13 mouse cellular contexts compared by ENCODE assay signal in genomic region chr9:113724646-113725045, GRCm38 (mm10).
"Had no signal": no experiment of that assay in that cellular context is flagged by ENCODE, and none has a peak within 500 bp of the region (broad histone marks: within the 10 kb centered on the region; RNA-seq: fewer than 3 reads in every experiment).

No protein-coding gene starts in this region.

- H3K9me3 ChIP-seq: limb, embryonic 15.5 days; liver, embryonic 13.5 days; midbrain, embryonic 13.5 days; neural tube, embryonic 15.5 days had no signal

- DNase-seq: kidney, adult 8-10 months; kidney, postnatal 4 days; liver, embryonic 13.5 days; lung, adult 18-20 months; lung, postnatal 36 days; thymus, postnatal 36 days had no signal

- H3K27me3 ChIP-seq: limb, embryonic 15.5 days; liver, embryonic 13.5 days; midbrain, embryonic 13.5 days; neural tube, embryonic 15.5 days had no signal

- H3K4me1 ChIP-seq: limb, embryonic 15.5 days; liver, embryonic 13.5 days; midbrain, embryonic 13.5 days; neural tube, embryonic 15.5 days had no signal

- H3K9ac ChIP-seq: limb, embryonic 15.5 days; liver, embryonic 13.5 days; midbrain, embryonic 13.5 days; neural tube, embryonic 15.5 days had no signal

- H3K4me3 ChIP-seq: layer of hippocampus, adult 2 months; limb, embryonic 15.5 days; liver, embryonic 13.5 days; midbrain, embryonic 13.5 days; neural tube, embryonic 15.5 days had no signal

- H3K36me3 ChIP-seq: limb, embryonic 15.5 days; liver, embryonic 13.5 days; midbrain, embryonic 13.5 days; neural tube, embryonic 15.5 days had no signal

- H3K27ac ChIP-seq: kidney, postnatal 0 days; layer of hippocampus, adult 2 months; limb, embryonic 15.5 days; liver, embryonic 13.5 days; midbrain, embryonic 13.5 days; neural tube, embryonic 15.5 days had no signal

- ATAC-seq: inflammation-experienced regulatory T-cells, adult 6 months; intestine, postnatal 0 days; midbrain, embryonic 13.5 days had no signal

- H3K4me2 ChIP-seq: limb, embryonic 15.5 days; liver, embryonic 13.5 days; midbrain, embryonic 13.5 days; neural tube, embryonic 15.5 days had no signal
